Mouse (Mus musculus) cerebellum, adult 2 months (tissue): ENCODE results near the gene Ccdc92b.

Experiments used
- CTCF ChIP-seq: fragments of 200-500 bp; IDR thresholded peaks from 2 replicates; pipeline ENCODE4 v1.5.1; 2011; ENCODE audit warnings: low read depth, mild to moderate bottlenecking, control low read depth, low read length, moderate library complexity, borderline replicate concordance; ENCODE audit not compliant: insufficient read depth
- POLR2A ChIP-seq: fragments of 200-500 bp; IDR thresholded peaks from 2 replicates; pipeline ENCODE4 v1.6.1; 2011; ENCODE audit warnings: low read length, control low read depth, borderline replicate concordance; ENCODE audit not compliant: insufficient read depth

- TF ChIP-seq POLR2A: no peak
- no peak for TF ChIP-seq CTCF
These were observed 46.9 kb downstream of the Ccdc92b start for GRCm38 (mm10) chr11:74666284-74666652.
